Mouse (Mus musculus): ENCODE measurements at regions not wholly inside any gene's neighbourhood (a gene's known extent, or its start where the extent isn't known, plus 50 kb on each side); places are given as distances from the start of the nearest gene placed in this dataset.

- DNase-seq (no peak), ATAC-seq (ENCODE audit: low read depth) (no peak)
- no peak overlapping the region for H3K4me3 ChIP-seq (replicated peaks)
- WGBS (ENCODE audit: insufficient replicate concordance) = 59% methylated on average over 3 of the region's 3 CpGs
- H3K9ac ChIP-seq = no peak overlapping the region
- no peak overlapping the region for H3K4me2 ChIP-seq
- H3K9me3 ChIP-seq (replicated peaks) = no peaks in the 10 kb centered on the region
- no peaks in the 10 kb centered on the region for H3K36me3 ChIP-seq
- H3K27me3 ChIP-seq = no peaks in the 10 kb centered on the region
- no peak overlapping the region for H3K27ac ChIP-seq
- no peaks in the 10 kb centered on the region for H3K4me1 ChIP-seq (replicated peaks)
Measured at GRCm38 (mm10) chr4:39926021-39926591, 216.8 kb upstream of the Aco1 start.

GRCm38 (mm10) chr4:39926594-39926993 lies 216.3 kb upstream of the Aco1 start:
- DNase-seq (no peak), ATAC-seq (ENCODE audit: low read depth) (no peak)
- Histone ChIP-seq H3K27ac (no peak overlapping the region), H3K4me1 (replicated peaks) (no peaks in the 10 kb centered on the region), H3K4me3 (replicated peaks) (no peak overlapping the region), H3K27me3 (no peaks in the 10 kb centered on the region), H3K9me3 (replicated peaks) (no peaks in the 10 kb centered on the region), H3K4me2 (no peak overlapping the region), H3K9ac (no peak overlapping the region), H3K36me3 (no peaks in the 10 kb centered on the region)
- 76% methylated on average over 7 of the region's 7 CpGs for WGBS (ENCODE audit: insufficient replicate concordance)

- Histone ChIP-seq H3K4me1 (replicated peaks) (no peaks in the 10 kb centered on the region), H3K27me3 (no peaks in the 10 kb centered on the region), H3K27ac (no peak overlapping the region), H3K9ac (no peak overlapping the region), H3K4me3 (replicated peaks) (no peak overlapping the region), H3K4me2 (no peak overlapping the region), H3K9me3 (replicated peaks) (no peaks in the 10 kb centered on the region), H3K36me3 (no peaks in the 10 kb centered on the region)
- no peak for DNase-seq
- WGBS (ENCODE audit: insufficient replicate concordance) = 72% methylated on average over 2 of the region's 2 CpGs
- ATAC-seq (ENCODE audit: low read depth) = no peak
Measured at GRCm38 (mm10) chr4:39928491-39928890, 214.4 kb upstream of the Aco1 start.

GRCm38 (mm10) chr4:39934025-39934708 lies 208.7 kb upstream of the Aco1 start:
- Histone ChIP-seq H3K4me1 (replicated peaks) (no peaks in the 10 kb centered on the region), H3K4me2 (no peak overlapping the region), H3K9me3 (replicated peaks) (no peaks in the 10 kb centered on the region), H3K9ac (no peak overlapping the region), H3K36me3 (no peaks in the 10 kb centered on the region), H3K27me3 (no peaks in the 10 kb centered on the region), H3K27ac (no peak overlapping the region), H3K4me3 (replicated peaks) (no peak overlapping the region)
- 77% methylated on average over 12 of the region's 12 CpGs for WGBS (ENCODE audit: insufficient replicate concordance)
- no peak for DNase-seq
- no peak for ATAC-seq (ENCODE audit: low read depth)

- no peaks in the 10 kb centered on the region for H3K4me1 ChIP-seq (replicated peaks)
- WGBS (ENCODE audit: insufficient replicate concordance) = 66% methylated on average over 3 of the region's 3 CpGs
Measured at GRCm38 (mm10) chr4:39958687-39959086, 184.2 kb upstream of the Aco1 start.

GRCm38 (mm10) chr4:39967938-39968337 lies 174.9 kb upstream of the Aco1 start:
- DNase-seq = no peak
- H3K9ac ChIP-seq = no peak overlapping the region
- no peak overlapping the region for H3K4me2 ChIP-seq
- H3K36me3 ChIP-seq = no peaks in the 10 kb centered on the region
- H3K27me3 ChIP-seq = no peaks in the 10 kb centered on the region
- no peaks in the 10 kb centered on the region for H3K4me1 ChIP-seq (replicated peaks)
- ATAC-seq (ENCODE audit: low read depth) = no peak
- H3K27ac ChIP-seq = no peak overlapping the region
- H3K9me3 ChIP-seq (replicated peaks) = no peaks in the 10 kb centered on the region
- no peak overlapping the region for H3K4me3 ChIP-seq (replicated peaks)
- WGBS (ENCODE audit: insufficient replicate concordance) = 57% methylated on average over 3 of the region's 3 CpGs

More at GRCm38 (mm10) chr4:39958687-39959086, 184.2 kb upstream of the Aco1 start:
- Histone ChIP-seq H3K9ac (no peak overlapping the region), H3K36me3 (no peaks in the 10 kb centered on the region), H3K27me3 (no peaks in the 10 kb centered on the region), H3K9me3 (replicated peaks) (no peaks in the 10 kb centered on the region), H3K4me3 (replicated peaks) (no peak overlapping the region), H3K27ac (no peak overlapping the region), H3K4me2 (no peak overlapping the region)
- no peak for DNase-seq
- no peak for ATAC-seq (ENCODE audit: low read depth)

GRCm38 (mm10) chr4:39991358-39991757 lies 151.5 kb upstream of the Aco1 start:
- Histone ChIP-seq H3K9ac (no peak overlapping the region), H3K4me1 (replicated peaks) (no peaks in the 10 kb centered on the region), H3K27ac (no peak overlapping the region), H3K27me3 (no peaks in the 10 kb centered on the region), H3K4me2 (no peak overlapping the region), H3K4me3 (replicated peaks) (no peak overlapping the region), H3K9me3 (replicated peaks) (no peaks in the 10 kb centered on the region), H3K36me3 (no peaks in the 10 kb centered on the region)
- no peak for DNase-seq
- WGBS (ENCODE audit: insufficient replicate concordance) = 43% methylated on average over 6 of the region's 6 CpGs
- no peak for ATAC-seq (ENCODE audit: low read depth)

GRCm38 (mm10) chr4:39991851-39992250 lies 151.0 kb upstream of the Aco1 start:
- no peak overlapping the region for H3K9ac ChIP-seq
- H3K27me3 ChIP-seq = no peaks in the 10 kb centered on the region
- H3K4me3 ChIP-seq (replicated peaks) = no peak overlapping the region
- H3K4me2 ChIP-seq = no peak overlapping the region
- ATAC-seq (ENCODE audit: low read depth) (no peak), DNase-seq (no peak)
- H3K9me3 ChIP-seq (replicated peaks) = no peaks in the 10 kb centered on the region
- H3K36me3 ChIP-seq = no peaks in the 10 kb centered on the region
- H3K27ac ChIP-seq = no peak overlapping the region
- H3K4me1 ChIP-seq (replicated peaks) = no peaks in the 10 kb centered on the region
- 72% methylated on average over 2 of the region's 2 CpGs for WGBS (ENCODE audit: insufficient replicate concordance)

- Histone ChIP-seq H3K4me2 (no peak overlapping the region), H3K36me3 (no peaks in the 10 kb centered on the region), H3K9me3 (replicated peaks) (no peaks in the 10 kb centered on the region), H3K4me3 (replicated peaks) (no peak overlapping the region), H3K27ac (no peak overlapping the region), H3K9ac (no peak overlapping the region), H3K27me3 (no peaks in the 10 kb centered on the region), H3K4me1 (replicated peaks) (no peaks in the 10 kb centered on the region)
- 64% methylated on average over 5 of the region's 5 CpGs for WGBS (ENCODE audit: insufficient replicate concordance)
- no peak for DNase-seq
- ATAC-seq (ENCODE audit: low read depth) = no peak
Measured at GRCm38 (mm10) chr4:39998771-39999422, 144.0 kb upstream of the Aco1 start.

GRCm38 (mm10) chr4:40014666-40015065 lies 128.2 kb upstream of the Aco1 start:
- no peak overlapping the region for H3K9ac ChIP-seq
- H3K4me2 ChIP-seq = no peak overlapping the region
- H3K36me3 ChIP-seq = no peaks in the 10 kb centered on the region
- H3K27me3 ChIP-seq = no peaks in the 10 kb centered on the region
- no peak overlapping the region for H3K4me3 ChIP-seq (replicated peaks)
- H3K4me1 ChIP-seq (replicated peaks) = no peaks in the 10 kb centered on the region
- 67% methylated on average over 6 of the region's 7 CpGs for WGBS (ENCODE audit: insufficient replicate concordance)
- H3K27ac ChIP-seq = no peak overlapping the region
- ATAC-seq (ENCODE audit: low read depth) (no peak), DNase-seq (no peak)
- no peaks in the 10 kb centered on the region for H3K9me3 ChIP-seq (replicated peaks)

GRCm38 (mm10) chr4:40016856-40017255 lies 126.0 kb upstream of the Aco1 start:
- Histone ChIP-seq H3K4me3 (replicated peaks) (no peak overlapping the region), H3K36me3 (no peaks in the 10 kb centered on the region), H3K9me3 (replicated peaks) (no peaks in the 10 kb centered on the region), H3K9ac (no peak overlapping the region), H3K4me1 (replicated peaks) (no peaks in the 10 kb centered on the region), H3K4me2 (no peak overlapping the region), H3K27ac (no peak overlapping the region), H3K27me3 (no peaks in the 10 kb centered on the region)
- DNase-seq (no peak), ATAC-seq (ENCODE audit: low read depth) (0 out of 2 replicates have a peak, but pooled peaks have one; percentile 10)
- 60% methylated on average over 15 of the region's 15 CpGs for WGBS (ENCODE audit: insufficient replicate concordance)

- WGBS (ENCODE audit: insufficient replicate concordance) = 73% methylated on average over 4 of the region's 4 CpGs
- no peak overlapping the region for H3K9ac ChIP-seq
- no peak overlapping the region for H3K4me3 ChIP-seq (replicated peaks)
- H3K4me2 ChIP-seq = no peak overlapping the region
- H3K36me3 ChIP-seq = no peaks in the 10 kb centered on the region
- ATAC-seq (ENCODE audit: low read depth) (no peak), DNase-seq (no peak)
- H3K27me3 ChIP-seq = no peaks in the 10 kb centered on the region
- no peaks in the 10 kb centered on the region for H3K9me3 ChIP-seq (replicated peaks)
- H3K27ac ChIP-seq = no peak overlapping the region
- no peaks in the 10 kb centered on the region for H3K4me1 ChIP-seq (replicated peaks)
Measured at GRCm38 (mm10) chr4:40018208-40018607, 124.7 kb upstream of the Aco1 start.

Data from liver, embryonic 13.5 days (tissue).